Mouse (Mus musculus): ENCODE measurements around the gene Cox8c. TPM values are rescaled to one million over a fixed set of nuclear protein-coding genes. Genes with fewer than 3 reads are reported as not detected.

Gene Cox8c
- polyA plus RNA-seq, 1 experiment from 2014 or later: not detected

DNA sequence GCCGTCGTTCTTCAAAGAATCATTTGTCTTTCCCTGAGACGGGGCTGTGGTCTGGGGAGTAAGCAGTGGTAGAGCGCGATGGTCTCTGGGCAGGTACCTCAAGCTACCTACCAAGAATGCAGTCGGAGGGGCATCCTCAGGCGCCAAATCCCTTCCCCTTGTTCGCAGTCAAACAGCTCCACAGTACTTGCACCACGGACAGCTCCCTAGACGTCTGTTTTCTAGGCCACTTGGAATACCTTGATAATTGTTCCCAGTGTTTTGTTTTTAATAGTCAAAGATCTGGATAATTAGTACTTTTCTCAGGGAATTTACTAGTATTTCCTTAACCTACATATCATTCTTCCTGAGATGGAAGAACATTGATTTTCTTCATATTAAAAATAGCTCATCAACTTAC, 48.7 kb downstream of the Cox8c start:
- peak overlapping the region; percentile 69; the same call in 1 of the 2 replicates for H3K4me2 ChIP-seq (ENCODE audit: low read length)
- no peak for ATAC-seq
- no peaks in the 10 kb centered on the region for H3K9me3 ChIP-seq (replicated peaks; ENCODE audit: control insufficient read depth, low read length)
- H3K36me3 ChIP-seq (ENCODE audit: control insufficient read depth, insufficient read depth, low read length): no peaks in the 10 kb centered on the region
- H3K27ac ChIP-seq (ENCODE audit: low read depth, low read length): no peak overlapping the region
- 28% methylated on average over 10 of the region's 10 CpGs for WGBS
- peaks cover 7% of the 10 kb centered on the region for H3K4me1 ChIP-seq (ENCODE audit: control insufficient read depth, insufficient read depth, low read length)
- no peak overlapping the region for H3K9ac ChIP-seq (ENCODE audit: low read length)
- DNase-seq (ENCODE audit: low spot score): no peak
- no peak overlapping the region; the same call in 1 of the 2 replicates for H3K4me3 ChIP-seq (ENCODE audit: low read depth, low read length)
- H3K27me3 ChIP-seq (replicated peaks; ENCODE audit: control insufficient read depth, insufficient read depth, low read length): peaks cover 9% of the 10 kb centered on the region; the same call in 1 of the 2 replicates

DNA sequence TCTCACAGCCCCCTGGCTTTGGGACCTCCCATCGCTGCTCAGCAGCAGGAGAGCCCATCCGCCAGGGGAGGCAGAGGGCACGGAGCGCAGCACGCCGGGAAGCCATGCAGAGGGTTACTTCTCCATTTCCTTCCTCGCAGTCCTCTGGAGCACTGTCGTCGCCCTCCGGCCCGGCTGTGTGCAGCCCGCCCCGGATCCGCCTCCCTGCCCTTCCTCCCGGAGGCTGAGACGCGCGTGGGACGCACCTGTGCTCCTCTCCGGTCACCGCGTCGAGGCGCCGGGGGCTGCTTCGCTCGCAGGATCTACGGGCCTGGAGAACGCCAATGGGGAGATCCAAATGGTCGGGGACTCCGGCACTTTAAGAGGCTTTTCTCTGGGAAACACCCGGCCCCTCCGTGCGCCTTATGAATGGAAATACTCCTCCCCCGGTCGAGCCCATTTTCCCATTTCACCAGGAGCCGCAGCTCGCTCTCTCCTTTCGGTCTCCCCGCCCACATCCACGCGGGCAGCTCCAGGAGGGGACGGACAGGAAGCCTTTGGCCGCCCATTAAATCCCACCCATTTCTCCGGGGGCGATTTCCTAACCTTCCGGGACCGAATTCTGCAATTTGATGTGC, 49.8 kb downstream of the Cox8c start, which contains the start of gene Unc79:
Unc79 (plus strand) TSS at position 82 of the 617 bp plus-strand sequence.
- peak within 1 kb of the TSS; percentile 69 for H3K4me2 ChIP-seq (ENCODE audit: low read length)
- WGBS: under 1% methylated on average over 47 of the region's 48 CpGs
- H3K4me3 ChIP-seq (ENCODE audit: low read depth, low read length): peak within 1 kb of the TSS; percentile 61
- H3K27me3 ChIP-seq (replicated peaks; ENCODE audit: control insufficient read depth, insufficient read depth, low read length): peaks cover 9% of the 10 kb centered on the region; the same call in 1 of the 2 replicates
- DNase-seq (ENCODE audit: low spot score) (peak; percentile 92), ATAC-seq (peak; percentile 87)
- H3K36me3 ChIP-seq (ENCODE audit: control insufficient read depth, insufficient read depth, low read length): no peaks in the 10 kb centered on the region
- no peaks in the 10 kb centered on the region for H3K9me3 ChIP-seq (replicated peaks; ENCODE audit: control insufficient read depth, low read length)
- H3K4me1 ChIP-seq (ENCODE audit: control insufficient read depth, insufficient read depth, low read length): peaks cover 7% of the 10 kb centered on the region
- peak within 1 kb of the TSS; percentile 80 for H3K9ac ChIP-seq (ENCODE audit: low read length)
- peak within 1 kb of the TSS; percentile 97 for H3K27ac ChIP-seq (ENCODE audit: low read depth, low read length)

DNA sequence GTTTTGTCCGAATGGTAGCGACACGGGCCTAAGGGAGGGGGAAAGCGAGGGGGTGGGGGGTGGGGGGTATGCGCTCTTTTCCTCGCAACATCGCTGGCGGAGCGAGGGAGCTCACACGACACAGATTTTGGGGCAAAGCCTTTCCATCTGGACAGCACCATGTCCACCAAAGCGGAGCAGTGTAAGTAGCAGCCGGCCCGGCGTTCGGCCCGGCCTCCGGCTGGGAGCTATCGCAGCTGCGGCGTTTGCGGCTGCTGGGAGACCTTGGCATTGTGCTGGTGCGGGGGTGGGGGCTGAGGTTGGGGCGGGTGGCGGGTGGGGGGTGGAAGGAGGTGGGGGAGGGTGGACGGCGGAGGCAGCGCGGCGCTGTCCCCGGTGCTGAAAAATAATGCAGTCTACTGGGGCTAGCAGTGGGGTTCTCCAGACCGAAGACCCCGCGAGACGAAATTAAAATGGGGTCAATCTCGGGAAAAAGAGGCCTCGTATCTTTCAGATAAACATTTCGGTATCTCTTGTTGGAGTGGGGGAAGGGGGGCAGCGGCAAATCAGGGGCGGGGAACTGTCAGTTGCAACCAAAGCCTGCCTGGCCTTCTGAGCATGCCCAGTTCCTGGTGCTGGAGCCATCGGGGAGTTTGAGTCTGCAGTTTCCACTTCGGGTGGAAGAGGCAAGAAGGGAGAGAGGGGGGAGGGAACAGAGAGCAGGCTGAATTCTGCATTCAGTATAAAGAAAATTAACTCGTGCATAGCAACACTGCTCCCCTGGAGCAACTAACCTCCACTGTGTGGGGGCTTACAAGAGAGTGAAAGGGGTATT, 50.5 kb downstream of the Cox8c start:
- DNase-seq (ENCODE audit: low spot score): peak; percentile 89
- H3K4me1 ChIP-seq (ENCODE audit: control insufficient read depth, insufficient read depth, low read length): peaks cover 7% of the 10 kb centered on the region
- H3K27me3 ChIP-seq (replicated peaks; ENCODE audit: control insufficient read depth, insufficient read depth, low read length): peaks cover 9% of the 10 kb centered on the region; the same call in 1 of the 2 replicates
- peak; percentile 81 for ATAC-seq
- no peaks in the 10 kb centered on the region for H3K9me3 ChIP-seq (replicated peaks; ENCODE audit: control insufficient read depth, low read length)
- H3K36me3 ChIP-seq (ENCODE audit: control insufficient read depth, insufficient read depth, low read length): no peaks in the 10 kb centered on the region
- H3K4me2 ChIP-seq (ENCODE audit: low read length): peak overlapping the region; percentile 69
- WGBS: 1% methylated on average over 42 of the region's 42 CpGs
- H3K4me3 ChIP-seq (ENCODE audit: low read depth, low read length): peak overlapping the region; percentile 61
- H3K9ac ChIP-seq (ENCODE audit: low read length): peak overlapping the region; percentile 80
- peak overlapping the region; percentile 97 for H3K27ac ChIP-seq (ENCODE audit: low read depth, low read length)

Other genes starting within 250 kb of the Cox8c start
- 47.1 and 57.5 TPM in 2 replicates for gene Itpk1, start 194.4 kb upstream of the Cox8c start, polyA plus RNA-seq (2014; fragmentation: Nextera tagmentation; extraction: Ambion mirVana)
- gene Moap1, start 155.7 kb upstream of the Cox8c start, polyA plus RNA-seq (2014; fragmentation: Nextera tagmentation; extraction: Ambion mirVana): 47.0 and 59.8 TPM in 2 replicates
- gene Tmem251, start 155.6 kb upstream of the Cox8c start, polyA plus RNA-seq (2014; fragmentation: Nextera tagmentation; extraction: Ambion mirVana): 12.3 and 14.2 TPM in 2 replicates
- not detected in 2 replicates for gene Gm28051, start 141.6 kb upstream of the Cox8c start, polyA plus RNA-seq (2014; fragmentation: Nextera tagmentation; extraction: Ambion mirVana)
- gene Gon7, start 141.5 kb upstream of the Cox8c start, polyA plus RNA-seq (2014; fragmentation: Nextera tagmentation; extraction: Ambion mirVana): 30.6 and 36.6 TPM in 2 replicates
- 53.0 and 58.2 TPM in 2 replicates for gene Ubr7, start 141.3 kb upstream of the Cox8c start, polyA plus RNA-seq (2014; fragmentation: Nextera tagmentation; extraction: Ambion mirVana)
- gene Gm20604, start 140.6 kb upstream of the Cox8c start, polyA plus RNA-seq (2014; fragmentation: Nextera tagmentation; extraction: Ambion mirVana): 40.4 and 41.3 TPM in 2 replicates
- 15.6 and 17.2 TPM in 2 replicates for gene Btbd7, start 20.8 kb upstream of the Cox8c start, polyA plus RNA-seq (2014; fragmentation: Nextera tagmentation; extraction: Ambion mirVana)
- gene Unc79, start 49.5 kb downstream of the Cox8c start, polyA plus RNA-seq (2014; fragmentation: Nextera tagmentation; extraction: Ambion mirVana): 6.0 and 7.5 TPM in 2 replicates